Comparison of ENCODE assay signal across 9 mouse cellular contexts in the genomic region with DNA sequence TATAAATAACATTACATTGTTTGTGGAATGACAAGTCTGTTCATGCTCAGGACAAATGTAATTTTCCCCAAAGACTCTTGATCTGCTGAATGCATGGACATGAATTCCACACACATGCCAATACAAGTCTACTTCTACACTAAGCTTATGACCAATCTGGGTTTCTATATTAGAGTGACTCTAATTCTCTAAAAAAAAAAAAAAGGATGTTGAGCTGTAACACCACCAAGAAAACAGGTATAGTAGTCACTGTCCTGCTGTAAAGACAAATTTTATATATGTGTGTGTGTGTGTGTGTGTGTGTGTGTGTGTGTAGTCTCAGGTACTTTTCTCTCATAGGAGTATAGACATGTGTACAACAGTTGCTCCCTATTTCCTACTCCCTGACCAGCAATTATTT. TPM values are rescaled to one million over a fixed set of nuclear protein-coding genes. Genes with fewer than 3 reads are reported as not detected.
DNase-seq lines count a peak whose midpoint lies in the region; ATAC-seq and TF ChIP-seq lines count a peak whose summit lies in the region.
"Had no signal": no experiment of that assay in that cellular context is flagged by ENCODE, and none has a peak within 500 bp of the region (broad histone marks: within the 10 kb centered on the region; RNA-seq: fewer than 3 reads in every experiment).

No protein-coding gene starts in this region.

- peaks cover 12% of the 10 kb centered on the region for H3K9me3 ChIP-seq in CH12.LX (replicated peaks; ENCODE audit: low read length)
- 0 out of 2 replicates have a peak, but pooled peaks cover 6% of the 10 kb centered on the region for H3K9me3 ChIP-seq in hindbrain, embryonic 15.5 days
- H3K9me3 ChIP-seq in midbrain, embryonic 10.5 days (replicated peaks): peaks cover 10% of the 10 kb centered on the region; the same call in 1 of the 2 replicates

- no peak for TF ChIP-seq CTCF in CH12.LX (conservative IDR thresholded peaks at IDR 0.05 in 1 of 2, IDR thresholded peaks at IDR 0.05 in 1 of 2; ENCODE audit: low read depth in 2 of 2, low read length in 2 of 2)

- H3K36me3 ChIP-seq in CH12.LX (replicated peaks in 1 of 2; ENCODE audit: control insufficient read depth in 1 of 2, insufficient read depth in 1 of 2, low read length in 1 of 2): peaks cover 11 to 18% of the 10 kb centered on the region in 2 experiments
- H3K36me3 ChIP-seq in hindbrain, embryonic 15.5 days: peaks cover 6% of the 10 kb centered on the region
- H3K36me3 ChIP-seq in midbrain, embryonic 10.5 days: peaks cover 42% of the 10 kb centered on the region

- peak; percentile 16 for DNase-seq in 416B (ENCODE audit: low read depth)
- no peak for DNase-seq in CH12.LX (ENCODE audit: extremely low read depth)
- no peak for DNase-seq in midbrain, embryonic 10.5 days (ENCODE audit: low spot score)
- DNase-seq in cerebellum, adult 11 months: no peak
- no peak for DNase-seq in testis, postnatal 10 days (ENCODE audit: low spot score)
- DNase-seq in T-cell, adult 2 months (ENCODE audit: low spot score): no peak
- DNase-seq: gastrocnemius, postnatal 25 days; right cerebral cortex, postnatal 25 days had no signal

- dilution Hi-C loops in CH12.LX (cut with MboI; ENCODE audit: extremely low pct_ligation_motif_present, extremely low pct_unique_long_range_greater_than_20kb, low sequenced_read_pairs): no loop called here

- H3K27ac ChIP-seq in CH12.LX (ENCODE audit: insufficient read depth, low read depth): no peak overlapping the region
- H3K27ac ChIP-seq in hindbrain, embryonic 15.5 days (replicated peaks): no peak overlapping the region
- peak overlapping the region; percentile 100; the same call in 1 of the 2 replicates for H3K27ac ChIP-seq in midbrain, embryonic 10.5 days (replicated peaks)

- H3K4me1 ChIP-seq in CH12.LX (ENCODE audit: control insufficient read depth in 1 of 2, insufficient read depth in 2 of 2): peaks cover 0 to 15% of the 10 kb centered on the region in 2 experiments; a peak in 2 of 4 replicates
- H3K4me1 ChIP-seq in hindbrain, embryonic 15.5 days (replicated peaks): peaks cover 15% of the 10 kb centered on the region; the same call in 1 of the 2 replicates
- peaks cover 23% of the 10 kb centered on the region for H3K4me1 ChIP-seq in midbrain, embryonic 10.5 days

- no peak for ATAC-seq in hindbrain, embryonic 15.5 days (ENCODE audit: low FRiP score, low read depth)

- H3K4me3 ChIP-seq in CH12.LX (replicated peaks in 1 of 3; ENCODE audit: low read depth in 2 of 3, low read length in 2 of 3, poor library complexity in 1 of 3): peak overlapping the region in 2 of 3 experiments; percentile 26 to 64
- H3K4me3 ChIP-seq in hindbrain, embryonic 15.5 days: no peak overlapping the region
- H3K4me3 ChIP-seq in midbrain, embryonic 10.5 days: peak overlapping the region; percentile 80

- no peak for TF ChIP-seq POLR2A in CH12.LX (IDR thresholded peaks at IDR 0.05; ENCODE audit: low read depth, low read length)

- TF ChIP-seq EP300 in CH12.LX (IDR thresholded peaks at IDR 0.05; ENCODE audit: low read length): no peak

- peaks cover 14% of the 10 kb centered on the region for H3K79me2 ChIP-seq in CH12.LX (replicated peaks; ENCODE audit: control insufficient read depth, extremely low read depth, insufficient read depth, poor library complexity, severe bottlenecking)

- peak overlapping the region; percentile 84 for H3K4me2 ChIP-seq in CH12.LX (ENCODE audit: insufficient read depth, low read depth, poor library complexity, severe bottlenecking)
- peak overlapping the region; percentile 65 for H3K4me2 ChIP-seq in hindbrain, embryonic 15.5 days

- in situ Hi-C loops in CH12.LX (cut with MboI; ENCODE audit: low pct_ligation_motif_present, low pct_unique_long_range_greater_than_20kb, low sequenced_read_pairs): loop anchor here (10.0 kb wide), 2 partner anchors 132 to 372 kb away; partner anchors contain the start of gene Blcap

- no peak for TF ChIP-seq RAD21 in CH12.LX (IDR thresholded peaks at IDR 0.05; ENCODE audit: low read depth, low read length)

- peak overlapping the region; percentile 92; the same call in 1 of the 2 replicates for H3K9ac ChIP-seq in CH12.LX (ENCODE audit: insufficient read depth, low read depth)
- no peak overlapping the region for H3K9ac ChIP-seq in hindbrain, embryonic 15.5 days

- no peaks in the 10 kb centered on the region for H3K27me3 ChIP-seq in CH12.LX (replicated peaks)
- H3K27me3 ChIP-seq in hindbrain, embryonic 15.5 days: no peaks in the 10 kb centered on the region
- no peaks in the 10 kb centered on the region for H3K27me3 ChIP-seq in midbrain, embryonic 10.5 days (ENCODE audit: low read depth, poor library complexity, severe bottlenecking)

TF ChIP-seq in CH12.LX, 34 proteins besides CTCF, POLR2A, EP300 and RAD21:
- TF ChIP-seq MYC (IDR thresholded peaks at IDR 0.05; ENCODE audit: low read depth, low read length) (no peak), ELF1 (IDR thresholded peaks at IDR 0.05; ENCODE audit: low read depth, low read length) (no peak), CHD1 (IDR thresholded peaks at IDR 0.05; ENCODE audit: low read depth, low read length) (no peak), KAT2A (IDR thresholded peaks at IDR 0.05; ENCODE audit: insufficient replicate concordance, low read length) (no peak), ZNF384 (IDR thresholded peaks at IDR 0.05; ENCODE audit: low read depth, low read length) (peak; percentile 53), MEF2A (IDR thresholded peaks at IDR 0.05; ENCODE audit: borderline replicate concordance, low read depth, low read length) (no peak), BHLHE40 (IDR thresholded peaks at IDR 0.05; ENCODE audit: low read depth, low read length) (no peak), POLR2AphosphoS2 (IDR thresholded peaks at IDR 0.05; ENCODE audit: low read depth, low read length) (no peak)

RNA-seq across cellular contexts. Expression of gene Rbl1, which starts 1.3 kb away (rescaled TPM):
- total RNA-seq in CH12.LX (2012; rRNA removed): 14.9 and 16.0 TPM in 2 replicates
- total RNA-seq in CH12.LX (2014; rRNA removed): 27.4 and 29.5 TPM in 2 replicates
- polyA plus RNA-seq in CH12.LX (2012; ENCODE audit: insufficient read length, low read depth): 21.9 and 23.2 TPM in 2 replicates
- polyA plus RNA-seq in hindbrain, embryonic 15.5 days (2015; fragmentation: Nextera tagmentation; extraction: Ambion mirVana): 6.3 and 7.5 TPM in 2 replicates
- polyA plus RNA-seq in midbrain, embryonic 10.5 days (2016; fragmentation: Nextera tagmentation; extraction: Ambion mirVana): 27.8 and 30.3 TPM in 2 replicates
